Mouse (Mus musculus): Measurements from ENCODE around the gene Tmed2. TPM values are rescaled to one million over a fixed set of nuclear protein-coding genes. Genes with fewer than 3 reads are reported as not detected.
"Not testable (repeated sequence)": the region's sequence is repeated elsewhere in the genome, so short reads cannot be mapped to it uniquely, and the experiment has no call there.

Tmed2 gene
- total RNA-seq, 2 experiments from 2014 or later, result 201 to 206 TPM

DNA sequence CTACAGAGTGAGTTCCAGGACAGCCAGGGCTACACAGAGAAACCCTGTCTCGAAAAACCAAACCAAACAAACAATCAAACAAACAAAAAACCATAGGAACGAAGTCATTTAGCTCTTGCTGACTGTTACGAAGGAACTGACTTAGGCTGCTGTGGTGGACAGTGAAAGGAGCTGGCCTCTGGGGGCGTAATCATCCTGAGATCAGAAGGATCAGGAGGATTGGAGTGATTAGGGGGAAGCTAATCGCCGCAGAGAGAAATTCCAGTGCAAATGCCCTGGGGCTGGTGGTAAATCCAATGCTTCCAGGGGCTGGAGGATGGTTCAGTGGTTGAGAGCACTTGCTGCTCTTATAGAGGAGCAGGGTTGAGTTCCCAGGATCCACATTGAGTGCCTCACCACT, 13.1 kb downstream of the Tmed2 start:
- no peak for DNase-seq
- intact Hi-C loops (cut with DNase I), result loop anchor here (2.0 kb wide), 1 partner anchor 25 kb away; the partner anchor contains the start of genes Eif2b1 and Gtf2h3

- intact Hi-C loops (cut with DNase I), result no loop called here
- peak in 1 of 2 experiments; percentile 31 for DNase-seq
These were observed 14.7 kb downstream of the Tmed2 start for GRCm38 (mm10) chr5:124555145-124555544.

GRCm38 (mm10) chr5:124571068-124571467, 30.6 kb downstream of the Tmed2 start:
- intact Hi-C loops (cut with DNase I), result no loop called here
- DNase-seq, result no peak

DNA sequence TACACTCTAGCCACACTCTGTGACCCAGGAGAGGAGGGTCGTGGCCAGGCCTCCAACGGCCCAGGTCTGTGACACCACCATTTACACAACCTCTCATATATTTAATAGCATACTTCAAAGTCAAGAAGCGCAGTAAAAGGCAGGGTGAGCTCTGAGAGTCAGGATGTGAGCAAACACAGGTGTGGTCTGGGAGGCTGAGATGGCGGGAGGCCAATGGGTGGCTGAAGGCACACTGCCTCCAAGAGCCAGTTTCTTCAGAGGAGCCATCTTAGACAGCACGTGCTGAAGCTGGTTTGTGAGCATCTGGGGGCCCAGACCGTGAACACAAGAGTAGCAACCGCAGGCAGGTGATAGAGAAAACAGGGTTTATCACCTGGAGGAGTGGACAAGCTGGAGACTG, 35.0 kb downstream of the Tmed2 start:
- intact Hi-C loops (cut with DNase I), result no loop called here

GRCm38 (mm10) chr5:124578633-124579317, 38.3 kb downstream of the Tmed2 start, which contains the start of the genes Eif2b1 and Gtf2h3:
TSS of gene Eif2b1 (minus strand) at chr5:124579131.
TSS of gene Gtf2h3 (plus strand) at chr5:124579140.
- intact Hi-C loops (cut with DNase I), result loop anchor here (2.0 kb wide), 1 partner anchor 26 kb away; the partner anchor contains the start of gene Ddx55
- peak; percentile 95 to 97 for DNase-seq

More for the DNA sequence above, 35.0 kb downstream of the Tmed2 start:
- no peak for DNase-seq

- peak; percentile 12 to 15 for DNase-seq
- intact Hi-C loops (cut with DNase I), result no loop called here
These were observed 42.0 kb downstream of the Tmed2 start for GRCm38 (mm10) chr5:124582515-124582914.

DNA sequence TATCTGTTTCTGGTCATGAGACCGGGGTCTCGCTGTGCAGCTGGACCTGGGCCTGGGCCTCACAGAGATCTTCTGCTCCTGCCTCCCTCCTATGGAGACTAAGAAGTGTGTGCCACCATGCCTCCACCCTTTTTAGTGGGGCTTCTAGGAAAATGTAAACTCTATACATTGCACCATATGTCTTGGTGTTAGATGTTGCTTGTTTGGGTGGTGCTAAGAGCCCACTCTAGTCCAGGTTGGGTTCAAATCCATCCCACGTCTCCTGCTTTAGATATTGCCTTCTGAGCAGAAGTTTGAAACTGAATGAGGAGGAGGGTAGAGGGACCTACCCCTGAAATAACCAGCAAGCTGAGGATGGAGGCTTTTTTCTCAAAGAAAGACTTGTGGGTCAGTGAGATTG, 52.3 kb downstream of the Tmed2 start:
- DNase-seq, result no peak
- intact Hi-C loops (cut with DNase I), result no loop called here

DNA sequence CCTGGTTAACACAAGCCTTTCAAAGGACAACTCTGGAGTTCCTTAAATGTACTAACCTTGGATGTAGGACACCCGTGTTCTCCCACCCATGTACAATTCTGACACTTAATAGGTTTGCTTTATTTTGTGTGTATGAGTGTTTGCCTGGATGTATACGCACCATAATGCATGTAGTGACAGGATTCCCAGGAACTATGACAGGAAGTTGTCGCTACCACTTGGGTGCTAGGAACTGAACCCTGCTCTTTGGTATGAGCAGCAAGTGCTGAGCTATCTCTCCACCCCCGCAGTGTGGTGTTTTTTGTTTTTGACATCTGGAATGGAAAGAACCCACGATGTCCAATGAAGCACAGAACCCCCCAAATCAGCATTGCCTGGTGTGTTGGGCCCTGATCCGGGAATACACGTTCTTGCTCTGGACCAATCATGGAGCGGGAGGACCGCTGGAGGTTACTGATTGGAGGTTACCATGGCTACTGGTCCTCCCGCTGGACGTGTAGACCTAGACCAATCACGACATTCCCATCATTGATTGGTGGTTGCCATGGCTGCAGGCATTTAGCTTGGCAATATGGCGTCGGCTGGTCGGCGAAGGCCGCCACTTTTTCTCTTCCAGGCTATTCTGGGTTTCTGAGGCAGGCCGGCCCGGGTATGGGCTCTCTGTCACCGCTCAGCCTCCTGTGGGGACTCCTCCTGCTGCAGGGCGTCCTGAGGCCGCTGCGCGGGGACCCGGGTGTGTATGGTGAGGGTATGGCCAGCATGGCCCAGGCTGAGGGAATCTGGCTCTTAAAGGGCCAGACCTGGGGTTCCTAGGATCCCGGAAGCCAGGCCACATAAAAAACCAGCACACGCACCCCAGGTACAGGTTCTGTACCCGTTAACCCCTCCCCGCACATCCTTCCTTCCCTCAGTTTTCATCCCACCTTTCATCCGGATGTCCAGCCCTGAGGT, 58.0 kb downstream of the Tmed2 start:
- peak; percentile 96 to 97 for DNase-seq
- intact Hi-C loops (cut with DNase I), result loop anchor here (2.0 kb wide), 1 partner anchor 30 kb away; the partner anchor contains the start of gene Atp6v0a2

- intact Hi-C loops (cut with DNase I), result loop anchor here (2.0 kb wide), 1 partner anchor 29 kb away; the partner anchor contains the start of gene Atp6v0a2
- DNase-seq, result not testable (repeated sequence)
These were observed 59.2 kb downstream of the Tmed2 start for GRCm38 (mm10) chr5:124599726-124600125.

Other genes with a start within 250 kb of the Tmed2 start
- gene Mphosph9, start 212.7 kb upstream of the Tmed2 start, total RNA-seq (2021), result 1 to 10 TPM; 6.7 to 7.4 TPM
- 10 to 100 TPM in 1 of 2 experiments, 1 to 10 TPM in 1; 9.7 to 10.8 TPM for gene 2810006K23Rik, start 212.6 kb upstream of the Tmed2 start, total RNA-seq (2021)
- gene Cdk2ap1, start 177.6 kb upstream of the Tmed2 start, total RNA-seq (2021), result 100 to 1,000 TPM; 171 to 185 TPM
- gene Sbno1, start 114.7 kb upstream of the Tmed2 start, total RNA-seq (2021), result 10 to 100 TPM; 69.2 to 77.6 TPM
- gene Kmt5a, start 100.8 kb upstream of the Tmed2 start, total RNA-seq (2021), result 100 to 1,000 TPM; 146 to 153 TPM
- gene Rilpl2, start 62.3 kb upstream of the Tmed2 start, total RNA-seq (2021), result 10 to 100 TPM; 11.0 to 11.4 TPM
- 10 to 100 TPM; 14.2 to 16.0 TPM for gene Snrnp35, start 57.6 kb upstream of the Tmed2 start, total RNA-seq (2021)
- gene Rilpl1, start 9.3 kb upstream of the Tmed2 start, total RNA-seq (2021), result 100 to 1,000 TPM; 111 to 115 TPM
- 1 to 10 TPM; 6.2 to 7.0 TPM for gene Ddx55, start 12.2 kb downstream of the Tmed2 start, total RNA-seq (2021)
- gene Eif2b1, start 38.4 kb downstream of the Tmed2 start, total RNA-seq (2021), result 10 to 100 TPM; 39.8 to 43.6 TPM
- gene Gtf2h3, start 38.4 kb downstream of the Tmed2 start, total RNA-seq (2021), result 10 to 100 TPM; 19.0 to 23.5 TPM
- gene Atp6v0a2, start 87.9 kb downstream of the Tmed2 start, total RNA-seq (2021), result 10 to 100 TPM; 34.5 to 35.9 TPM
- gene Dnah10, start 184.4 kb downstream of the Tmed2 start, total RNA-seq (2021), result under 1 TPM in 1 of 2 experiments, not detected in 1; 0.02 TPM

Data from heart, postnatal 10 days (tissue).